Mouse (Mus musculus): ENCODE data around the gene Chkb.

Gene Chkb

GRCm38 (mm10) chr15:89402471-89402870 is 27.2 kb downstream of the Chkb start:
- DNase-seq (ENCODE audit: low read depth in 1 of 2, low spot score in 2 of 2) = no peak

GRCm38 (mm10) chr15:89399716-89400115 is 30.0 kb downstream of the Chkb start:
- no peak for DNase-seq (ENCODE audit: low read depth in 1 of 2, low spot score in 2 of 2)

DNA sequence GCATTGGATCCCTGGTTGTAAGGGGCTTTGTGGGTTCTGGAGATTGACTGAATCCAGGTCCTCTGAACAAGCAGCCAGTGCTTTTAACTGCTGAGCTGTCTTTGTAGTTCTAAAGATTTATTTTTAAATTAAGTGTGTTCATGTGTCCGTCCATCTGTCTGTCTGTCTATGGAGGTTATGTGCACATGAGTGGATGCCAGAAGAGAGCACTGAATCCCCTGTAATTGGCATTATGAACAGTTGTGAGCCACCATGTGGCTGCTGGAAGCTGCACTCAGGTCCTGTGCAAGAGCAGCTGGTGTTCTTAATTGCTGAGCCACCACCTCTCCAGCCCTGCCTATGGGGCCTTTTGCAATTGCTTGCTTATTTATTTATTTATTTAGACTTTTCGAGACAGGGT is 31.6 kb downstream of the Chkb start:
- no peak for DNase-seq (ENCODE audit: low read depth in 1 of 2, low spot score in 2 of 2)

GRCm38 (mm10) chr15:89396883-89397282 is 32.8 kb downstream of the Chkb start:
- no peak for DNase-seq (ENCODE audit: low read depth in 1 of 2, low spot score in 2 of 2)

DNA sequence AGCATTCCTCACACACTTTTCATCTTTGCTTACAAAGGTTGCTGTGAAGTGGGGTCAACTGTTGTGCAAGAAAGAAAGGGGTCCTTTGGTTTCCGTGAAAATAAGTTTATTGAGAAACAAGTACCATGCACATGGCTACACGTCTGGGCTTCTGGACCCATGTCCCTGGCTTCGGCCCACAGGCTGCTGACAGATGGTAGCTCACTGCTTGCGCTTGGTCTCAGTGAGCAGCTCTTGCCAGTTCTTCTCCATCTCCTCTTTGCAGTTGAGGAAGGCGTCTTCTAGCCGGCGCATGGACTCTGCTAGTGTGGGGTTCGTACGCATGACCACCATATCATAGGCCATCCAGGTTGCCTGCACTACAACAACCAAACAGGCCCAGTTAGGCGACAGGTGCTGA is 39.6 kb downstream of the Chkb start:
- DNase-seq (ENCODE audit: low read depth in 1 of 2, low spot score in 2 of 2) = no peak

- no peak for DNase-seq (ENCODE audit: low read depth in 1 of 2, low spot score in 2 of 2)
Measured at GRCm38 (mm10) chr15:89387127-89387526, 42.6 kb downstream of the Chkb start.

DNA sequence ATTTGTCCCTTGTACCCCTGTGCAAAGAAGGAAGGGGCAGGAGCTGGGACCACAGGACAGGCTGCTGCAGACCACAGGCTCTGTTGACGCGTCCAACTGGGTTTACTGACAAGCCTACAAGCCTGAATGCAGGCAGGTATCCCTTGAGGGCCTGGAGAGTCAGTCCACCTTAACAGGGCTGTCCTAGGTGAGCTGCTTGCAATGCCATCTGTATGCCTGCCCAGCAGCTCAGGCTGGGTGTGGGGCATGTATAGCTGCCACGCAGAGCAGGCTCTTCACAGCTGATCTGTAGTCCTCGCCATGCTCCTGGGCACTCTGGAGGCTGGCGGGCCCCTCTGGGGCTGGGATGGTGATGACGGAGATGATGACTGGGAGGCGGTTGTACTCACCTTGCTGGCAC is 45.1 kb downstream of the Chkb start, which contains the start of gene Klhdc7b:
Gene Klhdc7b (plus strand): TSS at position 301 of the 400 bp plus-strand sequence.
- DNase-seq (ENCODE audit: low read depth in 1 of 2, low spot score in 2 of 2) = no peak

GRCm38 (mm10) chr15:89379429-89379828 is 50.3 kb downstream of the Chkb start:
- no peak for DNase-seq (ENCODE audit: low read depth in 1 of 2, low spot score in 2 of 2)

- DNase-seq (ENCODE audit: low read depth in 1 of 2, low spot score in 2 of 2) = no peak
Measured at GRCm38 (mm10) chr15:89378831-89379401, 50.8 kb downstream of the Chkb start, which contains the start of gene Odf3b. Gene Odf3b (minus strand): TSS chr15:89379282.

DNA sequence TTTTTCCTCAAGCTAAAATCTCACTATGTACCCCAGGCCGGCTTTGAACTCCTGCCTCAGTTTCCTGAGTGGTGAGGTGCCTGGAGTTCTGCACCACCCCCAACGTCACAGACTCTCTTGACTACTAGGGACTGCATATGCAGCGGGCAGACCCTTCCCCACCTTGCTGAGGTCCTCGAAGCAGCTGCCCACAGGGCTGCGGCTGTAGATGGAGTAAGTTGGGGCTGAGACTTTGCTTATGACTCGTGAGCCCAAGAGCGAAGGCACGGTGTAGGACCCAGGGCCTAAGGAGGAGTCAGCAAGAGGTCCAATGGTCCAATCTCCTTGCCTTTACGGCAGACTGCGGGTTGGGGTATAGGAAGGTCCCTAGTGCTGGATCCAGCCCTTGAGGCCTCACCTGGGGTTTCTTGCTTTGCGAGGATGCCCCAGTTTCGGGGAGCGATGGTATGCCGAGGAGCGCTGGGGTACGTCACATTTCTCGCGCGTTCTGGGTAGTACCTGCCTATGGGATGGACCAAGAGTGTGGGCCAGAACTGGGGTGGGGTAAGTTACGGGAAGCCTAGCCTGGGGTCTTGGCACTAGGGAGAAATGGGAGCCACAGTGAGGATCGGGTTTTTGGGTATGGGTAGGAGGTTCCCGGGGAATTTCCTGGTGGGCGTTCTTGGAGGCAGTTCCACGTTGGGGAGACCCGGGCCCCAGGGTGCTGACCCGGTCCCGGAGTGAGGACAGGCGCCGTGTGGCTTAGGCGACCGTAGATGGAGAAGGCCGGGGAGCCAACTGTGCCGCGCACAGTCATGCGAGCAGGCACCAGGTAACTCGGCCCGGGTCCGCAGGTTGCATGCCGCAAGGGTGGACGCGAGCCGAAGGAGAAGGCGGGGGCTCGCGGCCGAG is 51.5 kb downstream of the Chkb start:
- no peak for DNase-seq (ENCODE audit: low read depth in 1 of 2, low spot score in 2 of 2)

GRCm38 (mm10) chr15:89377362-89377761 is 52.3 kb downstream of the Chkb start:
- no peak for DNase-seq (ENCODE audit: low read depth in 1 of 2, low spot score in 2 of 2)

GRCm38 (mm10) chr15:89376957-89377356 is 52.8 kb downstream of the Chkb start, which contains the start of gene Tymp:
Gene Tymp (minus strand): TSS chr15:89377039.
- DNase-seq (ENCODE audit: low read depth in 1 of 2, low spot score in 2 of 2) = no peak

All from monocyte, adult 2 months (primary cell).